Mouse (Mus musculus): ENCODE measurements at regions not wholly inside any gene's neighbourhood (a gene's known extent, or its start where the extent isn't known, plus 50 kb on each side); places are given as distances from the start of the nearest gene placed in this dataset.

DNA sequence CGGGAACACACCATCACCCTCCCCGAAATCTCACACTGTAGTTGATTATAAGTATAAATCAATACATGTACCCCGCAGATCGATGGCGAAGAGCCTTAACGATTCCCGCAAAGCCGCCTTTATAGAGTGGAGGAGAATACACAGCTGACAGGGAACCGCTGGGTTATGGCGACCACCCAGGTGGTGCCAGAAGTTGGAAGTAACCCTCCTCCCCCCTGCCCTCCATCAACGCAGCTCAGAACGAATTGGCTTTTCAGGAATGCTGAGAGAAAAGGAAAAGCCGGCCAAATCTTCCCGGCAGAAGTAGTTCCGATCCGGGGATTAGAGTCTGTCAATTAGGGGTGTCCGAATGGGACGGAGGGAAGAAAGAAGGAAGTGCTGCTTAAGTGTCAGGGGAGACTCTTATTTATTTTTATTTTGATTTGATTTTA lies 75.6 kb upstream of the Hmga2 start:
- DNase-seq, result peak in 1 of 2 experiments; percentile 7
- WGBS, result 4% methylated on average over 18 of the region's 18 CpGs

DNA sequence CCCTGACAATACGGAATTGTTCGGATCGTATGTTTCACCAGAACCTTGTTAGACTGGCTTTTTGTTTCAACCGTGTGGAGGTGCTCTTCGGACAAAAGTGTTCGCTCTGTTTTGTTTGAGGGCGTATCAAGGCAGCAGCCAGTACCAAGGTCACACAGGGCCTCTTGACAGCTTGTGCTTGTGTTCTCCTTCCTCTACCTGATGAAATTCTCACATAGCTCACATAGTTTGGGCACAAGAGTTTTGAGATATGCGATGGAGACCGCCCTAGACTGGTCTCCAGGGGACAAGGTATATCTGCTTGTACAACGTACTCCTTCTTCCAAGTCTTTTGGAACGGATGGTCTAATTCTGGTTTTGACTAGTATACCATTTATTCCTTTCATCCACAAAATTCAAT lies 70.9 kb upstream of the Hmga2 start:
- no peak for TF ChIP-seq CTCF (IDR thresholded peaks at IDR 0.05; ENCODE audit: borderline replicate concordance, insufficient read depth, low read depth, low read length)
- TF ChIP-seq POLR2A (IDR thresholded peaks at IDR 0.05; ENCODE audit: borderline replicate concordance, insufficient read depth, low read length), result no peak
- Histone ChIP-seq H3K4me1 (ENCODE audit: control insufficient read depth, insufficient read depth, low read length) (no peaks in the 10 kb centered on the region), H3K4me3 (replicated peaks; ENCODE audit: insufficient read depth, low read depth, low read length) (no peak overlapping the region), H3K27ac (ENCODE audit: insufficient read depth, low read length) (no peak overlapping the region), H3K27me3 (ENCODE audit: control insufficient read depth, insufficient read depth, low read length) (peaks cover 4% of the 10 kb centered on the region; the same call in 1 of the 2 replicates)
- DNase-seq, result no peak
- WGBS, result 98% methylated on average over 11 of the region's 11 CpGs

More for the DNA sequence above, 75.6 kb upstream of the Hmga2 start:
- Histone ChIP-seq H3K27me3 (ENCODE audit: control insufficient read depth, insufficient read depth, low read length) (peaks cover 6% of the 10 kb centered on the region; the same call in 1 of the 2 replicates), H3K27ac (ENCODE audit: insufficient read depth, low read length) (no peak overlapping the region), H3K4me1 (ENCODE audit: control insufficient read depth, insufficient read depth, low read length) (0 out of 2 replicates have a peak, but pooled peaks cover 4% of the 10 kb centered on the region), H3K4me3 (replicated peaks; ENCODE audit: insufficient read depth, low read depth, low read length) (no peak overlapping the region)
- TF ChIP-seq CTCF (IDR thresholded peaks at IDR 0.05; ENCODE audit: borderline replicate concordance, insufficient read depth, low read depth, low read length), result no peak
- TF ChIP-seq POLR2A (IDR thresholded peaks at IDR 0.05; ENCODE audit: borderline replicate concordance, insufficient read depth, low read length), result no peak

DNA sequence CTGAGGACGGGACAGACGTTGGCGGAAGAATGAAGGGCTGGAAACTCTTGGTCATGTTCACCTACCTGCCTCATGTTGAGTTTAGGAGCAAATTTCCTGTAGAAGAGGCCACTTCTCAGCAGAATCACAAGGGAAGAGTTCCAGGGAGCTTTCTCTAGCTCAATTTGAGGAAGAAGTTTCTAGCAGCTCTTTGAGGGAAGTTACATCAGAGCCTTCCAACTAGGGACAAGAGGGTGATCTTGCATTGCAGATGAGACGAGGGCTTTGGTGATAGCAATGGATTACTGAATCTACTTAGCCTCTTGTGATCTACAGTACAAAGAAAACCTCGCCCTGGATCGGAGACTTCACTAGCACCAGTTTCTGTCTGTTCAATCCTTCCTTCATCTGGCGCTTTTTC lies 65.3 kb upstream of the Hmga2 start:
- H3K27ac ChIP-seq (ENCODE audit: insufficient read depth, low read length), result no peak overlapping the region
- no peak for TF ChIP-seq POLR2A (IDR thresholded peaks at IDR 0.05; ENCODE audit: borderline replicate concordance, insufficient read depth, low read length)
- no peak for TF ChIP-seq CTCF (IDR thresholded peaks at IDR 0.05; ENCODE audit: borderline replicate concordance, insufficient read depth, low read depth, low read length)
- H3K4me1 ChIP-seq (ENCODE audit: control insufficient read depth, insufficient read depth, low read length), result no peaks in the 10 kb centered on the region
- peaks cover 1% of the 10 kb centered on the region; the same call in 1 of the 2 replicates for H3K27me3 ChIP-seq (ENCODE audit: control insufficient read depth, insufficient read depth, low read length)
- DNase-seq, result no peak
- H3K4me3 ChIP-seq (replicated peaks; ENCODE audit: insufficient read depth, low read depth, low read length), result no peak overlapping the region
- 95% methylated on average over 7 of the region's 7 CpGs for WGBS

DNA sequence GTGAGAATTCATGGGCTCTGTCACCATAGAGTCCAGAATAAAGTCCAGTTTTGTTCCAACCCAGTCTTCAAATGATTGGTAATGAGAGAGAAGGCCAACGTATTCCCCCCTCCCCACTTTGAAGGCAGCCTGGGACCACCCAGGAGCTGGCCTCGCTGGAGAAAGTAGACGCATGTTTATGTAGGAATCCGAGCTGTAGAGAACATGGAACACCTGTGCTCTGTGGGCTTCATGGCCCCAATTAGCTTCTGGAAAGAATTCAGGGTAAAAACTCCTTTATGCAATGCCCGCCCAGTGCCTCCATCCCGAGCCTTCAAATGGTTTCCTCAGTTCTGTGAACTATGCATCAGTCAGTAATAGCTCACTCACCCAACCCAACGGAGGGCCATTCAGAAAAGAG lies 62.3 kb upstream of the Hmga2 start:
- TF ChIP-seq POLR2A (IDR thresholded peaks at IDR 0.05; ENCODE audit: borderline replicate concordance, insufficient read depth, low read length), result no peak
- TF ChIP-seq CTCF (IDR thresholded peaks at IDR 0.05; ENCODE audit: borderline replicate concordance, insufficient read depth, low read depth, low read length), result no peak
- H3K27ac ChIP-seq (ENCODE audit: insufficient read depth, low read length), result no peak overlapping the region

DNA sequence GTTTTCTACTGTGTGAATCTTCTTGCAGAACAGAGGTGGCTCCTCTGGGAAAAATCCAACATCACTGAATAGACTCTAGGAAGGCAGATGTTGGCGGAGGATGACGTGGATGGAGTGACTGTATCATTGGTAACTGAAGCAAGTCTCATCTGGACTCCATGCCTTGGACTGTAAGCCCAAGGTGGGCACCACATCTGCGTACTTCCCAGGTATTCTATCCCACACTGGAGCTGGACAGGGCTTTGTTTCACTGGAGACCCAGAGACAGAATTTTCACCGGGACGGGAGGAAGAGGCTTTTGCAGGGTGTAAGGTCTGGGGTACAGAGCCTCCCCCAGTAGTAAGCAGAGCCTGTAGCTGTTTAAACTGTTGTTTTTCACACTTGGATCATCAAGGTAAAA lies 52.1 kb upstream of the Hmga2 start:
- 92% methylated on average over 5 of the region's 5 CpGs for WGBS
- TF ChIP-seq CTCF (IDR thresholded peaks at IDR 0.05; ENCODE audit: borderline replicate concordance, insufficient read depth, low read depth, low read length), result no peak
- no peak for TF ChIP-seq POLR2A (IDR thresholded peaks at IDR 0.05; ENCODE audit: borderline replicate concordance, insufficient read depth, low read length)

More for the DNA sequence above, 62.3 kb upstream of the Hmga2 start:
- H3K4me1 ChIP-seq (ENCODE audit: control insufficient read depth, insufficient read depth, low read length), result no peaks in the 10 kb centered on the region
- H3K27me3 ChIP-seq (ENCODE audit: control insufficient read depth, insufficient read depth, low read length), result no peaks in the 10 kb centered on the region
- DNase-seq, result no peak
- H3K4me3 ChIP-seq (replicated peaks; ENCODE audit: insufficient read depth, low read depth, low read length), result no peak overlapping the region
- 74% methylated on average over 7 of the region's 7 CpGs for WGBS

DNA sequence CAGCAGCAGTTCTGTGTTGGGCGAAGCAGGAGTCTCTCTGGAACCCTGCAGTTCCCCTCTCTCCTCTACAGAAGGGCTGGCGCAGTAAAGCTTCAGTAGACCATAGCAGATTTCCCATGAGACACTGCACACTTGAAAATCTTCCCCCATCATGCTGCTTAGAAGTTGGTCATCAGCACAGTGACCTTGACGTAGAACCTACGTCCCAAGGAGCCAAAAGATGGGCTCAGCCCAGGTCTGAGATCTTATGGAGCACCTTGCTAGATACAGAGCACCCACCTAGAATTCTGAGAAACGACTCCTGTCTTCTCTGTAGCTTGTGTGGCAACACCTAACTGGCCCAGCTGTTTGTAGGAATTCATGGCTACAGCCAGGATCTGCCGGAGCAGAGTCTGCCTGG lies 51.7 kb upstream of the Hmga2 start:
- TF ChIP-seq POLR2A (IDR thresholded peaks at IDR 0.05; ENCODE audit: borderline replicate concordance, insufficient read depth, low read length), result no peak
- no peak for TF ChIP-seq CTCF (IDR thresholded peaks at IDR 0.05; ENCODE audit: borderline replicate concordance, insufficient read depth, low read depth, low read length)
- Histone ChIP-seq H3K4me1 (ENCODE audit: control insufficient read depth, insufficient read depth, low read length) (no peaks in the 10 kb centered on the region), H3K27ac (ENCODE audit: insufficient read depth, low read length) (no peak overlapping the region), H3K27me3 (ENCODE audit: control insufficient read depth, insufficient read depth, low read length) (no peaks in the 10 kb centered on the region), H3K4me3 (replicated peaks; ENCODE audit: insufficient read depth, low read depth, low read length) (no peak overlapping the region)
- no peak for DNase-seq
- WGBS, result 88% methylated on average over 6 of the region's 6 CpGs

More for the DNA sequence above, 52.1 kb upstream of the Hmga2 start:
- Histone ChIP-seq H3K4me3 (replicated peaks; ENCODE audit: insufficient read depth, low read depth, low read length) (no peak overlapping the region), H3K4me1 (ENCODE audit: control insufficient read depth, insufficient read depth, low read length) (no peaks in the 10 kb centered on the region), H3K27ac (ENCODE audit: insufficient read depth, low read length) (no peak overlapping the region), H3K27me3 (ENCODE audit: control insufficient read depth, insufficient read depth, low read length) (no peaks in the 10 kb centered on the region)
- no peak for DNase-seq

DNA sequence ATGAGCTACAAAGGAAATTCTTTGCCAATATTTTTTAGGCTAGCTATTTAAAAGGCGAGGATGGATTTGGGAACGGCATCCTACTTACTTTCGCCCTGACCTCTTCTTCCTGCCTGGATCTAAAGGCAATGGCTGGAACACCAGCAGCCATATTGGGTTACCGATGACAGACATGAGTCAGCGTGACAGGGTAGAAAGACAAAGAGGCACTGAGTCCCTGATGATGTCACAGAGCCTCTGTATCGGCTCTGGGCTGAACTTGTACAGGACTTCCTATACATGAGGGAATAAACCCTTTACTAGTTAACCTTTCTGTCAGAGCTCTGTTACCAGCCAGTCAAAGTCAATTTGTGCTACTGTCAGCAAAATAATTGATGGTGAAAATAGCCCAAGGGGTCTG lies 50.7 kb upstream of the Hmga2 start:
- H3K27ac ChIP-seq (ENCODE audit: insufficient read depth, low read length), result no peak overlapping the region
- no peaks in the 10 kb centered on the region for H3K27me3 ChIP-seq (ENCODE audit: control insufficient read depth, insufficient read depth, low read length)
- DNase-seq, result no peak
- no peak overlapping the region for H3K4me3 ChIP-seq (replicated peaks; ENCODE audit: insufficient read depth, low read depth, low read length)
- H3K4me1 ChIP-seq (ENCODE audit: control insufficient read depth, insufficient read depth, low read length), result no peaks in the 10 kb centered on the region
- TF ChIP-seq POLR2A (IDR thresholded peaks at IDR 0.05; ENCODE audit: borderline replicate concordance, insufficient read depth, low read length), result no peak
- no peak for TF ChIP-seq CTCF (IDR thresholded peaks at IDR 0.05; ENCODE audit: borderline replicate concordance, insufficient read depth, low read depth, low read length)
- 89% methylated on average over 6 of the region's 6 CpGs for WGBS

Measured in cerebellum, adult 2 months (tissue).